23 mouse cellular contexts compared by ENCODE assay signal in the genomic region with DNA sequence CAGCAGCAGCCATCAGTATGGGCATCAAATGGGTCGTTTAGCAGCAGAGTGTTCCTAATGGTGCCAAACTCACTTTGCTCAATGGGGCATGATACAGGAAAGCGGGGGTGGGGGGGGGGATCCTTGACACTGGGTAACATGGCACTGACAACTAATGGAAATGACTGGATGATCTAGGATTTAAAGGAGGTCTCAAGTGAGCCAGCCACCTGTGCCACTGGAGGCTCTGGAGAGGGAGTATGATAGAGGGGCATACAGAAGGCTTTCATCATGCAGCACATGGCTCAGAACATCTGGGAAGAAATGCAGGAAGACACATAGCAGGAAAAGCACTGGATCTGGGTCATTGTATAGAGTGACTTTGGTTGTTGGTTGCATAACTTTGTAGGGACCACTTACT.
"Had no signal": no experiment of that assay in that cellular context is flagged by ENCODE, and none has a peak within 500 bp of the region (broad histone marks: within the 10 kb centered on the region; RNA-seq: fewer than 3 reads in every experiment).

No protein-coding gene starts in this region.

- DNase-seq: forebrain, postnatal 0 days; gastrocnemius, postnatal 14 days; gastrocnemius, postnatal 36 days; heart, adult 18-20 months; heart, postnatal 14 days; heart, postnatal 36 days; kidney, adult 18-20 months; kidney, postnatal 14 days; kidney, postnatal 36 days; layer of hippocampus, adult 9-11 months; layer of hippocampus, postnatal 36 days; left cerebral cortex, postnatal 4 days had no signal

- H3K36me3 ChIP-seq: forebrain, embryonic 15.5 days; heart, embryonic 10.5 days; heart, embryonic 13.5 days; heart, embryonic 15.5 days; hindbrain, embryonic 15.5 days; limb, embryonic 13.5 days; limb, embryonic 15.5 days; liver, embryonic 12.5 days had no signal

- H3K27me3 ChIP-seq: forebrain, embryonic 15.5 days; heart, embryonic 13.5 days; heart, embryonic 15.5 days; hindbrain, embryonic 15.5 days; limb, embryonic 13.5 days; limb, embryonic 15.5 days; liver, embryonic 12.5 days had no signal

- ATAC-seq: forebrain, embryonic 15.5 days; forebrain, postnatal 0 days; hindbrain, postnatal 0 days; intestine, embryonic 16.5 days; liver, embryonic 12.5 days had no signal

- H3K4me3 ChIP-seq: forebrain, embryonic 15.5 days; heart, embryonic 10.5 days; heart, embryonic 13.5 days; heart, embryonic 15.5 days; hindbrain, embryonic 15.5 days; limb, embryonic 13.5 days; limb, embryonic 15.5 days; liver, embryonic 12.5 days had no signal

- H3K9me3 ChIP-seq: forebrain, embryonic 15.5 days; heart, embryonic 10.5 days; heart, embryonic 13.5 days; heart, embryonic 15.5 days; hindbrain, embryonic 15.5 days; limb, embryonic 13.5 days; limb, embryonic 15.5 days; liver, embryonic 12.5 days had no signal

- H3K4me1 ChIP-seq: forebrain, embryonic 15.5 days; heart, embryonic 10.5 days; heart, embryonic 13.5 days; heart, embryonic 15.5 days had no signal

- H3K27ac ChIP-seq: forebrain, embryonic 15.5 days; heart, embryonic 10.5 days; heart, embryonic 13.5 days; heart, embryonic 15.5 days; hindbrain, embryonic 15.5 days; hindbrain, postnatal 0 days; limb, embryonic 13.5 days; limb, embryonic 15.5 days; liver, embryonic 12.5 days; liver, embryonic 14.5 days had no signal

- H3K9ac ChIP-seq: forebrain, embryonic 15.5 days; forebrain, postnatal 0 days; heart, embryonic 13.5 days; heart, embryonic 15.5 days; hindbrain, embryonic 15.5 days; limb, embryonic 13.5 days; limb, embryonic 15.5 days; liver, embryonic 12.5 days; liver, embryonic 14.5 days had no signal

- H3K4me2 ChIP-seq: forebrain, embryonic 15.5 days; heart, embryonic 13.5 days; heart, embryonic 15.5 days; hindbrain, embryonic 15.5 days; limb, embryonic 13.5 days; limb, embryonic 15.5 days; liver, embryonic 12.5 days had no signal
